Mouse (Mus musculus) bone marrow macrophage, adult 2 months (primary cell): ENCODE data around the gene Fkbpl. TPM values are rescaled to one million over a fixed set of nuclear protein-coding genes. Genes with fewer than 3 reads are reported as not detected.

Experiments used
- H3K27ac ChIP-seq: 2 replicates; pipeline ENCODE4 v1.5.1; 2012; ENCODE audit warnings: low read depth, low read length; ENCODE audit not compliant: insufficient read depth
- H3K4me1 ChIP-seq: 2 replicates; pipeline ENCODE4 v1.6.1; 2012; ENCODE audit warnings: low read length; ENCODE audit not compliant: control insufficient read depth, insufficient read depth
- H3K4me3 ChIP-seq: 2 replicates; pipeline ENCODE4 v1.5.1; 2012; ENCODE audit warnings: mild to moderate bottlenecking, low read length, moderate library complexity; ENCODE audit not compliant: insufficient read depth
- CTCF ChIP-seq: IDR thresholded peaks from 2 replicates; pipeline ENCODE4 v1.5.1; 2012; ENCODE audit warnings: low read depth, mild to moderate bottlenecking, low read length, moderate library complexity
- POLR2A ChIP-seq: IDR thresholded peaks from 2 replicates; pipeline ENCODE4 v1.6.1; 2012; ENCODE audit warnings: mild to moderate bottlenecking, low read depth, low read length, borderline replicate concordance
- polyA plus RNA-seq: library from polyadenylated mRNA; stranded (reverse); fragments of >200 nt; gene quantifications from 2 replicates; pipeline ENCODE4 v1.2.4, GENCODE M21; 2012; ENCODE audit not compliant: missing spikeins, insufficient read depth, insufficient read length

Gene Fkbpl
- polyA plus RNA-seq, 1 experiment = 22.9 TPM

- Histone ChIP-seq H3K4me3 (peak overlapping the region; percentile 30), H3K27ac (no peak overlapping the region), H3K4me1 (peaks cover 62% of the 10 kb centered on the region)
- TF ChIP-seq POLR2A (no peak), CTCF (no peak)
Measured at GRCm38 (mm10) chr17:34645831-34646511, 1.4 kb downstream of the Fkbpl start.

GRCm38 (mm10) chr17:34646906-34647787 is 2.6 kb downstream of the Fkbpl start, which contains the start of gene Atf6b:
TSS of gene Atf6b (plus strand) at chr17:34647146.
- peak within 1 kb of the TSS; percentile 92 for H3K4me3 ChIP-seq
- peaks cover 52% of the 10 kb centered on the region for H3K4me1 ChIP-seq
- H3K27ac ChIP-seq = peak within 1 kb of the TSS; percentile 40
- TF ChIP-seq POLR2A = peak; percentile 79; the same call in 1 of the 2 replicates
- TF ChIP-seq CTCF = no peak

GRCm38 (mm10) chr17:34648141-34648890 is 3.8 kb downstream of the Fkbpl start:
- Histone ChIP-seq H3K4me3 (peak overlapping the region; percentile 92), H3K27ac (no peak overlapping the region), H3K4me1 (peaks cover 40% of the 10 kb centered on the region)
- TF ChIP-seq CTCF = no peak
- TF ChIP-seq POLR2A = no peak

- no peak overlapping the region; the same call in 1 of the 2 replicates for H3K4me3 ChIP-seq
- peak overlapping the region; percentile 12; the same call in 1 of the 2 replicates for H3K27ac ChIP-seq
- peaks cover 32% of the 10 kb centered on the region for H3K4me1 ChIP-seq
- TF ChIP-seq POLR2A (no peak), CTCF (no peak)
Measured at GRCm38 (mm10) chr17:34649106-34649864, 4.7 kb downstream of the Fkbpl start.

GRCm38 (mm10) chr17:34650781-34651180 is 6.2 kb downstream of the Fkbpl start:
- H3K4me1 ChIP-seq = peaks cover 33% of the 10 kb centered on the region
- TF ChIP-seq POLR2A = no peak
- TF ChIP-seq CTCF = no peak
- no peak overlapping the region for H3K27ac ChIP-seq
- H3K4me3 ChIP-seq = no peak overlapping the region

GRCm38 (mm10) chr17:34651507-34652221 is 7.1 kb downstream of the Fkbpl start:
- H3K4me3 ChIP-seq = no peak overlapping the region
- peaks cover 27% of the 10 kb centered on the region for H3K4me1 ChIP-seq
- TF ChIP-seq POLR2A = no peak
- peak; percentile 22; the same call in 1 of the 2 replicates for TF ChIP-seq CTCF
- no peak overlapping the region for H3K27ac ChIP-seq

GRCm38 (mm10) chr17:34652546-34652945 is 8.0 kb downstream of the Fkbpl start:
- peaks cover 29% of the 10 kb centered on the region for H3K4me1 ChIP-seq
- H3K4me3 ChIP-seq = no peak overlapping the region
- no peak for TF ChIP-seq CTCF
- no peak for TF ChIP-seq POLR2A

GRCm38 (mm10) chr17:34652985-34653384 is 8.4 kb downstream of the Fkbpl start:
- no peak overlapping the region for H3K4me3 ChIP-seq
- TF ChIP-seq CTCF (no peak), POLR2A (no peak)
- peaks cover 29% of the 10 kb centered on the region for H3K4me1 ChIP-seq
- H3K27ac ChIP-seq = no peak overlapping the region

More at GRCm38 (mm10) chr17:34652546-34652945, 8.0 kb downstream of the Fkbpl start:
- no peak overlapping the region for H3K27ac ChIP-seq
